Mouse (Mus musculus): Measurements from ENCODE around the gene Pde8a. TPM values are rescaled to one million over a fixed set of nuclear protein-coding genes. Genes with fewer than 3 reads are reported as not detected.

Gene Pde8a
- polyA plus RNA-seq, 1 experiment from 2014 or later: 2.4 TPM

DNA sequence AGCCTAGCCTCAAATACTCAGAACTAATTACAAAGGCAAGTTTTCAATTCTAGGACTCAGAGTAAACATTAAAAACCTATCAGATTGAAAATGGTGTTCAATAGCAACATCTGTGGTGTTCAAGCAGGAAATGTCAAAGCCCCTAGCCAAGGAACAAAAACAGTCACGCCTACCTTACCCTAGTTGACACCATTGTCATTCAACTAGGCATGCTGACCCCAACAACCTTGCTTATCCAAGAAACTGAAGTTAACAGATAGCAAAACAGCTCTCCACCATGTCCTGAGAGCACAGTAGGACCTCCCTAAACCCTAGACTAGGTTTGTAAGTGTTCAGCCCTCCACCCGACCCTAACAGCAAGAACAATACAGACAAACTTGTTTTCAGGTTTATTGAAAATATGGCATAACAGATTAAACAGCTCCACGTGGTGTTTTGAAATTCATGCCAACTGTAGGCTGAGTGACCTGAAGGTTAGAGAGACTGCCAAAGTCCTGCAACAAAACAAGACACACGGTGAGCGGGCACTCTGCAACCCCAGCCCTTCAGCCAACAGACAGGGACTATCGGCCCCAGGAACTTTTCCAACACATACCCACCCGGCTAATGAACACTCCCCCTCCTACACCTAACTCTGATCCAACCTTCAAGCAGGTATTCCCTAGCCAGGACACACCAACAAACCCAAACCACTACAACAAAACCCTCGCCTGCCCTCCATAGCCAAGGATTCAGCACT, 129.1 kb downstream of the Pde8a start:
- Histone ChIP-seq H3K4me2 (peak overlapping the region; percentile 62), H3K4me1 (replicated peaks) (peaks cover 30% of the 10 kb centered on the region), H3K9me3 (no peaks in the 10 kb centered on the region), H3K36me3 (peaks cover 34% of the 10 kb centered on the region), H3K4me3 (peak overlapping the region; percentile 94; the same call in 1 of the 2 replicates), H3K27ac (replicated peaks) (no peak overlapping the region), H3K9ac (peak overlapping the region; percentile 96), H3K27me3 (no peaks in the 10 kb centered on the region)
- 69% methylated on average over 8 of the region's 8 CpGs for WGBS
- no peak for ATAC-seq (ENCODE audit: low FRiP score, low read depth)

DNA sequence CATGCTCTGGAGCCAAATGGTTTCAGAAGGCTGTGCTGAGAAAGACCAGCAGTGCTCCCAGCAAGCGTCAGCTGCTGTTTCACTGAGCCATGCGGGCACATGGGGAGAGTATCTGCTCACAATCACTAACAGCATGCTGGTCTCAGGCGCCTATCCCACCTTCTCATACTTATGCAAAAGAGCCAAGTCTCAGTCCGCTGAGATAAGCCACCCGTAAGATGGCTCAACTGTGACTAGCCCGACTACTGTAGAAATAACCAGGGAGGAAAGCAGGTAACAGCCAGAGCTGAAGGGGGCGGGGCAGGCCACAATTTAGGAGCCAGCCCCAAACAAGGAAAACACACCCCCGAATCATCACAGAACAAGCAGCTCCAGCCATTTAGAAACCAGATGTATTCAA, 129.9 kb downstream of the Pde8a start:
- H3K4me2 ChIP-seq: peak overlapping the region; percentile 62
- H3K4me1 ChIP-seq (replicated peaks): peaks cover 30% of the 10 kb centered on the region
- H3K9ac ChIP-seq: peak overlapping the region; percentile 96
- no peak overlapping the region for H3K27ac ChIP-seq (replicated peaks)
- no peaks in the 10 kb centered on the region for H3K9me3 ChIP-seq
- no peaks in the 10 kb centered on the region for H3K27me3 ChIP-seq
- peak overlapping the region; percentile 94 for H3K4me3 ChIP-seq
- H3K36me3 ChIP-seq: peaks cover 30% of the 10 kb centered on the region
- ATAC-seq (ENCODE audit: low FRiP score, low read depth): no peak
- 41% methylated on average over 8 of the region's 8 CpGs for WGBS

DNA sequence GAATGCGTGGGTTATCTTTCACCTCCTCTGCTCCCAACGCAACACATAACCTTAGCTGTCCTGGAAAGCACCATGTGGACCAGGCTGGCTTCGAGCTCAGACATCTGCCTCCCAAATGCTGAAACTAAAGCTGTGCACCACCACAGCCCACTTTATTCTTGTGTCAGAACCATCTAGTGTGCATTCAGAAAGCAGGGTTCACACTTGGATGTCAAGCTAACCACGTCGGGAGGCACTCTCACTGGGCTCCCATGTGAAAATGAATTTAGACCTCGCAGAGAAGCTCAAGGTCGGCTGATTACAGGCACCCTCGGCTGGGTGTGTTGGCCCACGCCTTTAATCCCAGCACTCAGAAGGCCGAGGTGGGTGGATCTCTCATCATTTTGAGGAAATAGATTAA, 130.4 kb downstream of the Pde8a start:
- no peak for ATAC-seq (ENCODE audit: low FRiP score, low read depth)
- Histone ChIP-seq H3K4me3 (peak overlapping the region; percentile 94), H3K27ac (replicated peaks) (no peak overlapping the region), H3K36me3 (peaks cover 29% of the 10 kb centered on the region), H3K9ac (peak overlapping the region; percentile 96), H3K27me3 (no peaks in the 10 kb centered on the region), H3K4me2 (peak overlapping the region; percentile 62), H3K9me3 (no peaks in the 10 kb centered on the region), H3K4me1 (replicated peaks) (peaks cover 30% of the 10 kb centered on the region)
- WGBS: 17% methylated on average over 10 of the region's 10 CpGs

DNA sequence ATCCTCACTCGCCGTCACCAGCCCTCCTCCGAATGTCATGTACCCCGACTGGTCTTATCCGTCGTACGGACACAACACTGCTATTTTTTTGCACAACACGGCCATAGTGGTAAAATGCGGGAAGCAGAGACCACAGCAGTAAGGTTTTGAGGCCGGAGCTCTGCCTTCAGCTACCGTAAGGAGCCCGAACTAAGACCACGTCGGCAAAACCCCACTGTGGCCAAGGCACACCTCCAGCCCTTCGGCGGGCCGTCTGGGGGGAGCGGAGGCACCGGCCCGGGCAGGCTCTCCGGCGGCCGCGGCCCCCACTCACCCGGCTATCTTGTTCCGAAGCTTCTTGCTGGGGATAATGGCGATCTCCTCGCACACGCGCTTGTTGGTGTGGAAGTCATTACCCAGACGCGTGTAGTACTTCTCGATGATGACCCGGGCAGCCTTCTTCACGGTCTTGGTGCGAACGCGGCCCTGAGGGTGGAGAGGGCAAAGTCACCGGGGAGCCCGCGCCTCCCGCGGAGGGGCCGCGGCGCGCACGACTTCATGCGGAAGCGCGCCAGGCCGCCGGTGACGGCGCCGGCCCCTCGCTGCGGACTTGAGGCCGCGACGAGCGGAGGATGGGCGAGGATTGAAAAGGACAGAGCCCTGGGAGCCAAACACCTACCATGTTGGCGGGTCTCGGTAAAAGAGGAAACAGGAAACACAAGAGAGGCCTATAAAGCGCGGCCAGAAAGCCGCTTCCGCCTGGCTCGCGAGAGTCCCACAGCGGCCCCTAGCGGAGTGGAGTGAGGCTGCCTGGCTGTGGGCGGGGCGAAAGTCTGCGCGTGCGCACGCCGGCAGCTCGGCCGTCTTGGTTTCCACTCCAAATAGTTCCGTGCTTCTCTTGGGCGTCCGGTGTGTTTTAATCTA, 131.4 kb downstream of the Pde8a start, which contains the start of gene Rps17:
TSS of gene Rps17 (minus strand) at position 711 of the 903 bp plus-strand sequence.
- no peaks in the 10 kb centered on the region for H3K27me3 ChIP-seq
- peak within 1 kb of the TSS; percentile 94 for H3K4me3 ChIP-seq
- H3K9me3 ChIP-seq: no peaks in the 10 kb centered on the region
- peak within 1 kb of the TSS; percentile 96 for H3K9ac ChIP-seq
- peak; percentile 93 for ATAC-seq (ENCODE audit: low FRiP score, low read depth)
- peak within 1 kb of the TSS; percentile 62 for H3K4me2 ChIP-seq
- H3K36me3 ChIP-seq: peaks cover 22% of the 10 kb centered on the region
- H3K27ac ChIP-seq (replicated peaks): peak within 1 kb of the TSS; percentile 91
- peaks cover 30% of the 10 kb centered on the region for H3K4me1 ChIP-seq (replicated peaks)
- under 1% methylated on average over 84 of the region's 85 CpGs for WGBS

DNA sequence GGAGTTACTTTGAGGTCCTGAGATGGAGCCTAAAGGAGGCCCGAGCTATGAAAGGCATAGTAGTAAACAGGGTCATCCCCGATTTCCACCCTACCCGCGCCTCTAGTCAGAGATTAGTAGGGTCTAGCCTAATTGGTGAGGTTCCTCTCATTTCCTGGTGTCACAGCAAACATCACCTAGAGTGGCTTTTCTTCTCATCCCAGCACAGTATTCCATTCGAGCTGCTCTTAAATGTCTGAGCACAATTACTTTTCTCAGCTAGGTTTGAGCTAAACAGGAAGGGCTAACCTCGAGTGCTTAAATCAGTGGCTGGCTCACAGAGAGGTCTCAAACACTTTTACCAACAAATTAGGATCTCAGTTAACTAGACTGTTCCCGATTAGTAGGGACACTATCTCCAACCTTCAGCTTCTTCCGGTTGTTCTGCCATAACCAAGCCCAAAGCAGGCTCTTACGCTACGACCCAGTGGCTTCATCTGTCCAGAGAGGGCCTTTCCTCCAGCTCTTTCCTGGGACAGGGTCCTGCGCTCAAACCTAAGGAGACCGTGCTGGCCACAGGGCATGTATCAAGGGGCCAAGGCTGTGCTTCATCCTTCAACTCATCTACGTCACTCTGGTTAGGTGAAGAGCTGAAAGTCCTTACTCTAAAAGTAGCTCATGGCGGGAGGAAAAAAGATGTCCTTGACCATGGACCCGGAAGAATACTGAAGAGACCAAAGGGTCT, 132.2 kb downstream of the Pde8a start:
- Histone ChIP-seq H3K9ac (peak overlapping the region; percentile 50), H3K27ac (replicated peaks) (peak overlapping the region; percentile 64), H3K9me3 (no peaks in the 10 kb centered on the region), H3K36me3 (peaks cover 14% of the 10 kb centered on the region), H3K4me3 (peak overlapping the region; percentile 94), H3K4me2 (peak overlapping the region; percentile 58), H3K4me1 (replicated peaks) (peaks cover 30% of the 10 kb centered on the region), H3K27me3 (no peaks in the 10 kb centered on the region)
- ATAC-seq (ENCODE audit: low FRiP score, low read depth): no peak; the same call in 1 of the 2 replicates
- WGBS: 62% methylated on average over 15 of the region's 15 CpGs

DNA sequence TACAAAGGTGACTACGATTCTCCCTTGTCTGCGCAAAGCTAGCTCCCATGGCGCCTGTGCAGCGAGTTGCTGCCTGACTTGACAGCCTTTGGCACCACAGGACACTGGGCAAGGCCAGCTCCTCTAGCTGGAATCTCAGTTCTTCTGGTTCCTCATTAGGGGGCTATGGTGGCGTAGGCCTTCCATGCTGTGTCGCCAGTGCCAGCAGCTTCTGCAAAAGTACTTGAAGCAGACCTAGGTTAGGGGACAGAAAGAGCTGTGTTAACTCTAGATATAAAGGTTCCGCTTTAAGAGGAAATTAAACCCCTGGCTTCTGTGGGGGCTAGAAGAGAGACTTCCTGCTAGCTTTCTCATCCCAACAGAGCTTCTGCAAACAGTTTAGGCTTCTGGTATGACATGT, 134.8 kb downstream of the Pde8a start:
- Histone ChIP-seq H3K4me1 (replicated peaks) (peaks cover 12% of the 10 kb centered on the region), H3K27ac (replicated peaks) (no peak overlapping the region), H3K27me3 (no peaks in the 10 kb centered on the region), H3K9me3 (no peaks in the 10 kb centered on the region), H3K36me3 (no peaks in the 10 kb centered on the region), H3K4me2 (no peak overlapping the region), H3K4me3 (no peak overlapping the region), H3K9ac (no peak overlapping the region)
- ATAC-seq (ENCODE audit: low FRiP score, low read depth): no peak
- 54% methylated on average over 7 of the region's 7 CpGs for WGBS

DNA sequence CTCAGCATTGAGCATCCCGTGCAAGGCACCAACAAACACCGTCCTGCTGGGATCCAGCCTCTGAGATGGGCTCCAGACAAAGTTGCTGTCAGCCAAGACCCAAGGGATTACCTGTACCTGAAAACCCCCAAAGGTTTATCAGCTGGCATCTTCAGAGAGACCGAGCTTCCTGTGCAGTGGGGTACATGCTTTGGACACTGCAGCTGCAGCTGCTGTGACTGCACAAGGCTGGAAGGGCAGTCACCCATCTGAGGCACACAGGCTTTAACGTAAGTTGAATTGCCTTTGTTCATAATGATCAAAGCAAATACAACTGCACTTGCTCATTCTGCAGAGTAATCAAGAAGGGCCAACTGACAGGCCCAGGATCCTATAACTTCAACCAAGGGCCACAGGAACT, 138.4 kb downstream of the Pde8a start:
- Histone ChIP-seq H3K36me3 (no peaks in the 10 kb centered on the region), H3K9me3 (no peaks in the 10 kb centered on the region), H3K27ac (replicated peaks) (no peak overlapping the region), H3K4me3 (no peak overlapping the region), H3K27me3 (no peaks in the 10 kb centered on the region), H3K4me1 (replicated peaks) (no peaks in the 10 kb centered on the region), H3K4me2 (no peak overlapping the region), H3K9ac (no peak overlapping the region)
- 78% methylated on average over 4 of the region's 4 CpGs for WGBS
- no peak for ATAC-seq (ENCODE audit: low FRiP score, low read depth)

DNA sequence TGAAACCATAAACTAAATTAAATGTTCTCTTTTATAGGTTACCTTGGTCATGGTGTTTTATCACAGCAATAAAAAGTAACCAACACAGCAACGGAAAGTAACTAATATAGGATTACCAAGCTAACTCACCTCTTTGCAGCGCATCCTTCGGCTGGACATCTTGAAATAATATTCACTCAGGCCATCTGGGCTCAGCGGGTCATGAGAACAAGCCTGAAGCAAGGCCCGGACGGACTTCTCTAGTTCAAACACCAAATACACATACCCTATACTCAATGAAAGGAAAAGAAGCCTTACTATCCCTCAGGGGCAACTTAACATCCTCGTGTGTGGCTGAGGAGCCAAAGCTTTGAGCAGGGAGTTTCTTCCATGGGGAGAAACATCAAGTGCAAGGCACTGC, 142.3 kb downstream of the Pde8a start:
- Histone ChIP-seq H3K9me3 (no peaks in the 10 kb centered on the region), H3K27me3 (no peaks in the 10 kb centered on the region), H3K9ac (no peak overlapping the region), H3K27ac (replicated peaks) (no peak overlapping the region), H3K36me3 (no peaks in the 10 kb centered on the region), H3K4me2 (no peak overlapping the region), H3K4me3 (no peak overlapping the region), H3K4me1 (replicated peaks) (no peaks in the 10 kb centered on the region)
- no peak for ATAC-seq (ENCODE audit: low FRiP score, low read depth)
- WGBS: 82% methylated on average over 7 of the region's 7 CpGs

DNA sequence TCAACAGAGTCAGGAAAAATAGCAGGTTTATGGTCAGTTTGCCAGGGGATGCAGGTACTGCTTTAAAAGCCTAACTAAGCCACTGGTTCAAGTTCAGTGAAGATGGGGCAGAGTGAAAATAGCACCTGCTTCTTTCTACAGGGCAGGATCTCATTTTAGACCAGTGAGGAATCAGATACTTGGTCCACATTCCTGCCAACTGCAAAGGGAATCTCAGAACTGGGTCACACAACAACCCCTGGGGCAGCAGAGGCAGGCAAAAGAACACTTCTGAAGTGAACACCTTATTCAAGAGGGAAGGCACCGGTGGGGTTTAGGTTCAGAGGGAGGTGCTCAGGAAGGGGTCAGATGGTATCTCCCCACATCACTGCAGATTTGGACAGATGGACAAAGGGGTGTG, 143.0 kb downstream of the Pde8a start:
- no peaks in the 10 kb centered on the region for H3K9me3 ChIP-seq
- H3K36me3 ChIP-seq: no peaks in the 10 kb centered on the region
- H3K4me3 ChIP-seq: no peak overlapping the region
- H3K4me2 ChIP-seq: no peak overlapping the region
- no peaks in the 10 kb centered on the region for H3K4me1 ChIP-seq (replicated peaks)
- 100% methylated on average over 1 of the region's 1 CpGs for WGBS
- H3K9ac ChIP-seq: no peak overlapping the region
- no peaks in the 10 kb centered on the region for H3K27me3 ChIP-seq
- H3K27ac ChIP-seq (replicated peaks): no peak overlapping the region
- no peak for ATAC-seq (ENCODE audit: low FRiP score, low read depth)

DNA sequence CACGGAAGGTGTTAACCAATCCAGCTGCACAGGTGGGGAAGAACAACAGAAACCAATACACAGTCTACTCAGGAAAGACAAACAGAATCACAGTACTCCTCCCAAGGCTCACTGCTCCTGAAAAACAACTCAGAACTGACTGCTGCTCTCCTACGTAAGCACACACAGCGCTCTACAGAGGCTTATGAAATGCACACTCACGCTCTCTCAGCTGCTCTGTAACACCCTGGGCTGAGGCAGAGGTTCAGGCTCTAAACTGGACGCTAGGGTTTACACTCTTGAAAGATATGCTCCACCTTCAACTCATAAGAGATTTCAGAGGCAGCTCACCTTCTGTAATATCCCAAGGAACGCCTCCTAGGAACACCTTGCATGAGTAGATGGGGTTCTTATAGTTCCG, 143.6 kb downstream of the Pde8a start:
- H3K9ac ChIP-seq: no peak overlapping the region
- H3K4me3 ChIP-seq: no peak overlapping the region
- 87% methylated on average over 7 of the region's 7 CpGs for WGBS
- no peak overlapping the region for H3K4me2 ChIP-seq
- no peak for ATAC-seq (ENCODE audit: low FRiP score, low read depth)
- no peaks in the 10 kb centered on the region for H3K27me3 ChIP-seq
- H3K27ac ChIP-seq (replicated peaks): no peak overlapping the region
- no peaks in the 10 kb centered on the region for H3K36me3 ChIP-seq
- H3K4me1 ChIP-seq (replicated peaks): no peaks in the 10 kb centered on the region
- no peaks in the 10 kb centered on the region for H3K9me3 ChIP-seq

DNA sequence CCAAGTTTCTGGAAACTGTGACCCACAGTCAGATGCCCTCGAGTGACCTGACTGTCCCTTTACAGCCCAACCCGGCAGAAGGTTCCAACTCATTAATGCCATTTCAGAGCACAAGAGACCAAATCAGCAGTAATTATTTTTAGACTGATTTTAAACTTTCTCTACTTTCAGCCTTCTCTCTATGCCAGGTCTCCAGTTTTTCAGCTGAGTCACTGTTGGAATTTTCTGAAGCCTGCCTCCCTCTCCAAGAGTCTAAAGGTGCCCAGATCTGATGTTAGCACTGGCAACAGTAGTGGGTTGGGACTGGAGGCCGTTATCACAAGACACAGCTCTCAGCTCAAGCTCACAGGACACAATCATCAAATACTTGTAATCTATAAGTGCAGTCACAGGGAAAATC, 154.6 kb downstream of the Pde8a start:
- Histone ChIP-seq H3K4me3 (no peak overlapping the region), H3K4me1 (replicated peaks) (peaks cover 15% of the 10 kb centered on the region)
- 77% methylated on average over 3 of the region's 3 CpGs for WGBS

DNA sequence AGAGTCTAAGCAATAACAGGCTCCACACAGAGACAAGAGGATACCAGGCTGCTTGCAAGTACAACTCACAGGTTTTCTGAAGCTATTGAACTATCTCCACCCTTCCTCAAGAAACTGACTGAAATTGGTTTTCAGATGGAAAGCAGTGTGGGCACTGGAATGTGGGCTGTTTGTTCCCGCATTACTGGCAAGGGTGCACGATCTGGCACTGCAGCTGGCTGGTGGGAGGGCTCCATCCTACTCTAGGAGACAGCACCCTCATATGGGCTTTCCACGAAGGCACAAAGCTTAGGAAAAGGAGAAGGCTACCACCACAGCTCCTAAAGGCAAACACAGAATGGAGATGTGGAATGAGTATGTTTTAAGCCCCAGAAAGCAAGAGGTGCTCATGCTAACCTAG, 156.3 kb downstream of the Pde8a start:
- WGBS: 57% methylated on average over 3 of the region's 3 CpGs
- peaks cover 15% of the 10 kb centered on the region for H3K4me1 ChIP-seq (replicated peaks)
- no peaks in the 10 kb centered on the region for H3K27me3 ChIP-seq
- H3K4me3 ChIP-seq: no peak overlapping the region
- H3K9me3 ChIP-seq: no peaks in the 10 kb centered on the region
- no peak overlapping the region for H3K9ac ChIP-seq
- no peak overlapping the region for H3K27ac ChIP-seq (replicated peaks)
- H3K4me2 ChIP-seq: no peak overlapping the region
- H3K36me3 ChIP-seq: no peaks in the 10 kb centered on the region
- ATAC-seq (ENCODE audit: low FRiP score, low read depth): no peak

More for the DNA sequence above, 154.6 kb downstream of the Pde8a start:
- no peak for ATAC-seq (ENCODE audit: low FRiP score, low read depth)
- Histone ChIP-seq H3K9ac (no peak overlapping the region), H3K27me3 (no peaks in the 10 kb centered on the region), H3K27ac (replicated peaks) (no peak overlapping the region), H3K4me2 (no peak overlapping the region), H3K36me3 (no peaks in the 10 kb centered on the region), H3K9me3 (no peaks in the 10 kb centered on the region)
